Mouse (Mus musculus) hindbrain, embryonic 15.5 days (tissue): ENCODE measurements around the gene Pde4b. TPM values are rescaled to one million over a fixed set of nuclear protein-coding genes. Genes with fewer than 3 reads are reported as not detected.
A peak's percentile ranks its signal among the peaks of the same experiment; 100 is the strongest.

Source experiments
- ATAC-seq: fragments of 200-750 bp; cut with Nextera tagmentation; 2 replicates; pipeline ENCODE4 v1.8.0; 2017; ENCODE audit warnings: low read depth, moderate number of reproducible peaks, moderate TSS enrichment; ENCODE audit not compliant: low FRiP score
- H3K27ac ChIP-seq: fragments of 300-500 bp; sonication (generic); replicated peaks from 2 replicates; pipeline ENCODE4 v1.5.1; 2015; ENCODE audit warnings: mild to moderate bottlenecking, inconsistent platforms
- H3K27me3 ChIP-seq: fragments of 300-500 bp; sonication (generic); 2 replicates; pipeline ENCODE4 v1.6.1; 2015; ENCODE audit warnings: control low read depth, inconsistent platforms
- H3K36me3 ChIP-seq: fragments of 300-500 bp; sonication (generic); 2 replicates; pipeline ENCODE4 v1.6.1; 2015; ENCODE audit warnings: control low read depth, inconsistent platforms
- H3K4me1 ChIP-seq: fragments of 300-500 bp; sonication (generic); replicated peaks from 2 replicates; pipeline ENCODE4 v1.6.1; 2015; ENCODE audit warnings: control low read depth, inconsistent platforms
- H3K4me2 ChIP-seq: fragments of 300-500 bp; sonication (generic); 2 replicates; pipeline ENCODE4 v1.6.1; 2015; ENCODE audit warnings: moderate library complexity, mild to moderate bottlenecking, inconsistent platforms
- H3K4me3 ChIP-seq: fragments of 300-500 bp; sonication (generic); 2 replicates; pipeline ENCODE4 v1.5.1; 2015; ENCODE audit warnings: mild to moderate bottlenecking, inconsistent platforms
- H3K9ac ChIP-seq: fragments of 300-500 bp; sonication (generic); 2 replicates; pipeline ENCODE4 v1.6.1; 2015; ENCODE audit warnings: inconsistent platforms
- H3K9me3 ChIP-seq: fragments of 300-500 bp; sonication (generic); 2 replicates; pipeline ENCODE4 v1.6.1; 2016; ENCODE audit warnings: control low read depth, inconsistent platforms
- WGBS: fragments of 180-500 bp; shearing (Covaris S2); methylation state at CpG from one replicate; pipeline ENCODE4 v1.1.7; 2015; 5-methylcytosine and 5-hydroxymethylcytosine counted together
- polyA plus RNA-seq: library from polyadenylated mRNA; unstranded; fragments of >200 nt; fragmentation: Nextera tagmentation; extraction: Ambion mirVana; gene quantifications from 2 replicates; pipeline ENCODE4 v1.2.1, GENCODE M21; 2015

The Pde4b gene
- polyA plus RNA-seq, 1 experiment from 2014 or later: 44.0 TPM

DNA sequence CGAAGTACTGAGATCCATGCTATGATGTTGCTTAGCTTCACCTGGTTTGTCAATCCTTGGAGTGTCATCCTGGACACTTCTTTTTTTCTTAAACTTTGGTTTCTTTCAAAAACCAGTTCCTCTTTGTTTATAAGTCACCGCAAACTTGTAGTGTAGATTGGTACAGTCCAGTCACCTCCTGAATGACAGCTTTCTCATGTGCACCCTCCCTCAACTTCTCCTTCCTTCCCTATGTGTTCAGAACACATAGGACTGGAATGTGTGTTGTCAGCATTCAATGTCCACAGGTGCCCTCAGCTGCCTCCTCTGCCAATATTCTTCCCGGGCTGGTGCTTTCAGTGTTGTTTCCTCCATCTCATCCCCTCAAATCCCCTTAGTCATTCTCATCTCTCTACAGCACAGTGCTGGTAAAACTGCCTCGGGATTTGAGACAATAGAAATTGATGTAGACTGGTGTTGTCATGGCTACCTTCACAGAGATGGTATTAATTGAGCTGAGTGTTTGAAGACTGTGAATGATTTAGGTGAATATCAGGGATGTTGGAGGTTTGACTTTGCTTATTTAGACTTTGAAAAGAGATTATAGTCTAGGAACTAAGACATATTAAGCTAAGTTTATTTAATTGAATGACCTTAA is 220.4 kb downstream of the Pde4b start:
- ATAC-seq: no peak
- no peaks in the 10 kb centered on the region for H3K27me3 ChIP-seq
- 0 out of 2 replicates have a peak, but pooled peaks cover 3% of the 10 kb centered on the region for H3K4me1 ChIP-seq
- no peak overlapping the region for H3K27ac ChIP-seq
- H3K36me3 ChIP-seq: no peaks in the 10 kb centered on the region
- H3K4me2 ChIP-seq: no peak overlapping the region
- no peaks in the 10 kb centered on the region for H3K9me3 ChIP-seq
- no peak overlapping the region for H3K9ac ChIP-seq
- H3K4me3 ChIP-seq: no peak overlapping the region
- WGBS: 56% methylated on average over 4 of the region's 4 CpGs

DNA sequence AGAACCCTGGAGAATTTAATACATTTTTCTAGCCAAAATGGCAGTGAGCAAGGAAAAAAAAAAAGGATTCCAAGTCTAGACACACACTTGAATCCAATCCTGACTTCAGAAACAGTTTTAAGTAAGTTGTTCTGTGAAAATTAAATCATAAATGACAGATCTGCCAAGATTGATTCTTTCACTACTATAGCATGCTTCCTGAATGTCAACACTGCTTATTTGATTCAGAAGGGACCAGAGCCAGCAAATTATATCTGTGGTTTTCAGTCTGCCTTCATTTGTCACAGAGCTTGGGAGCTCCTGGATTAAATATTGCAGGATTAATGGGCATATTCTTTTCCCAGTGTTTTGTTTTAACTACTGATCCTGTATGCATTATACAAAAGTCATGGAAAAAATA is 223.3 kb downstream of the Pde4b start:
- Histone ChIP-seq H3K36me3 (no peaks in the 10 kb centered on the region), H3K27me3 (no peaks in the 10 kb centered on the region), H3K9me3 (no peaks in the 10 kb centered on the region), H3K4me3 (no peak overlapping the region), H3K4me2 (no peak overlapping the region), H3K9ac (no peak overlapping the region), H3K4me1 (0 out of 2 replicates have a peak, but pooled peaks cover 3% of the 10 kb centered on the region), H3K27ac (no peak overlapping the region)
- ATAC-seq: no peak

- H3K9me3 ChIP-seq: no peaks in the 10 kb centered on the region
- no peak overlapping the region for H3K9ac ChIP-seq
- ATAC-seq: no peak
- H3K4me1 ChIP-seq: no peaks in the 10 kb centered on the region
- no peak overlapping the region for H3K4me3 ChIP-seq
- H3K27ac ChIP-seq: no peak overlapping the region
- no peak overlapping the region for H3K4me2 ChIP-seq
- H3K36me3 ChIP-seq: no peaks in the 10 kb centered on the region
- H3K27me3 ChIP-seq: no peaks in the 10 kb centered on the region
- 90% methylated on average over 2 of the region's 2 CpGs for WGBS
These were observed 228.7 kb downstream of the Pde4b start for GRCm38 (mm10) chr4:102316011-102316410.

- ATAC-seq: no peak
- Histone ChIP-seq H3K36me3 (no peaks in the 10 kb centered on the region), H3K9ac (no peak overlapping the region), H3K4me2 (no peak overlapping the region), H3K27ac (no peak overlapping the region), H3K4me3 (no peak overlapping the region), H3K4me1 (no peaks in the 10 kb centered on the region), H3K27me3 (no peaks in the 10 kb centered on the region), H3K9me3 (no peaks in the 10 kb centered on the region)
- 78% methylated on average over 5 of the region's 5 CpGs for WGBS
These were observed 229.4 kb downstream of the Pde4b start for GRCm38 (mm10) chr4:102316699-102317285.

- WGBS: 89% methylated on average over 6 of the region's 6 CpGs
These were observed 231.3 kb downstream of the Pde4b start for GRCm38 (mm10) chr4:102318596-102318995.

GRCm38 (mm10) chr4:102321340-102321739 is 234.0 kb downstream of the Pde4b start:
- H3K4me3 ChIP-seq: no peak overlapping the region
- H3K36me3 ChIP-seq: no peaks in the 10 kb centered on the region
- no peak overlapping the region for H3K27ac ChIP-seq
- H3K4me1 ChIP-seq: no peaks in the 10 kb centered on the region
- ATAC-seq: no peak
- H3K27me3 ChIP-seq: no peaks in the 10 kb centered on the region
- 78% methylated on average over 3 of the region's 3 CpGs for WGBS
- H3K9me3 ChIP-seq: no peaks in the 10 kb centered on the region
- H3K9ac ChIP-seq: no peak overlapping the region
- no peak overlapping the region for H3K4me2 ChIP-seq

More at GRCm38 (mm10) chr4:102318596-102318995, 231.3 kb downstream of the Pde4b start:
- no peak for ATAC-seq
- Histone ChIP-seq H3K4me2 (no peak overlapping the region), H3K9me3 (no peaks in the 10 kb centered on the region), H3K9ac (no peak overlapping the region), H3K27ac (no peak overlapping the region), H3K36me3 (no peaks in the 10 kb centered on the region), H3K27me3 (no peaks in the 10 kb centered on the region), H3K4me1 (no peaks in the 10 kb centered on the region), H3K4me3 (no peak overlapping the region)

GRCm38 (mm10) chr4:102332386-102332785 is 245.0 kb downstream of the Pde4b start:
- no peak for ATAC-seq
- no peak overlapping the region for H3K4me2 ChIP-seq
- H3K4me1 ChIP-seq: no peaks in the 10 kb centered on the region
- H3K36me3 ChIP-seq: no peaks in the 10 kb centered on the region
- WGBS: 89% methylated on average over 2 of the region's 2 CpGs
- H3K4me3 ChIP-seq: no peak overlapping the region
- H3K9ac ChIP-seq: no peak overlapping the region
- H3K27ac ChIP-seq: no peak overlapping the region
- H3K9me3 ChIP-seq: no peaks in the 10 kb centered on the region
- H3K27me3 ChIP-seq: no peaks in the 10 kb centered on the region

DNA sequence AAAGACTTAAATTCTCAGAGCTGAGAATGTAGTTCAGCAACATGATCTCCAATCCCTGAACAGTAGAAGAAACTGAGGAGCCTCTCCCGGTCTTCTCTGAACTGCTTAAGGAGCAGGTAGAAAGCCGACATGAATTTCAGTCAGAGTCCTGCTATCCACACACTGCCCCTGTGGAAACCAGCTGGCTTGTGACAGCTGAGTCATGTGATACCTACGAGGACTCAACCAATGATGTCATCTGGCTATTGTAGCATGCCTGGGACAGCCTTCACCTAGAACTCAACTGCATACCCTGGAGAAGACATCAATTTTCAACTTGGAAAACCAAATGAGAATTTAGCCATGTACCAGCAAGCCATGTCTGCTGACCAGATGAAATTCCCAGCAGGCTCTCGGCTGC is 245.5 kb downstream of the Pde4b start:
- no peaks in the 10 kb centered on the region for H3K36me3 ChIP-seq
- no peak for ATAC-seq
- WGBS: 88% methylated on average over 4 of the region's 4 CpGs

DNA sequence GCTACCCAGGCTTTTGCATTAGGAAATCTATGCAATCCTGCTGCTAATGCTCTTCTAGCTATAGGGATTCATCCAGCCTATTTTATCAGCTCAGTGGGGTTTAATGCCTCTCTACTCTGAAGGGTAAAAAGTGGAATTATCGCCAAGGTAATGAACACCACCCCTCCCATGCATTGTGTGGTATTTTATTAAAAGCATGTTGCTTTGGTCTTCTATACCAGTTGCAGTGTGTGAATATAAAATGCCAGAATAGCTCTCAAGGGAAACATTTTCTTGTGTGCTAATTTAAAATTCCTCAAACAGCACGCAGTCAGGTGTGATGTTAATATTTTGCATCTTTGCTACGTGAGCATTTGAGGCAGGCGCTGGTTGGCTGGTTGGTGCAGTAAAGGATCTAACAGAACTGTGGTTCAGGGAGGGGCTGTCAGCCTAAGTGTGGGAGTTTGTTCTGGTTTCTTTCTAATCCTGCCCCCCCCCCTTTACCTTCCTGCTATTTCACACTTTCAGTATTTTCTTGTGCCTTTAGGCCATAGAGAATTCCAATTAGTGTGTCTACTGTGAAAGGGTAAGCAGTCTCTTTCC is 259.7 kb downstream of the Pde4b start:
- Histone ChIP-seq H3K9ac (no peak overlapping the region), H3K9me3 (no peaks in the 10 kb centered on the region), H3K27me3 (no peaks in the 10 kb centered on the region), H3K4me3 (no peak overlapping the region), H3K27ac (peak overlapping the region; percentile 56), H3K36me3 (no peaks in the 10 kb centered on the region), H3K4me1 (peaks cover 13% of the 10 kb centered on the region), H3K4me2 (no peak overlapping the region)
- peak; percentile 77 for ATAC-seq
- WGBS: 55% methylated on average over 4 of the region's 4 CpGs

More for the DNA sequence above, 245.5 kb downstream of the Pde4b start:
- no peaks in the 10 kb centered on the region for H3K27me3 ChIP-seq
- no peak overlapping the region for H3K27ac ChIP-seq
- H3K4me1 ChIP-seq: no peaks in the 10 kb centered on the region
- H3K9me3 ChIP-seq: no peaks in the 10 kb centered on the region
- no peak overlapping the region for H3K9ac ChIP-seq
- no peak overlapping the region for H3K4me3 ChIP-seq
- no peak overlapping the region for H3K4me2 ChIP-seq

DNA sequence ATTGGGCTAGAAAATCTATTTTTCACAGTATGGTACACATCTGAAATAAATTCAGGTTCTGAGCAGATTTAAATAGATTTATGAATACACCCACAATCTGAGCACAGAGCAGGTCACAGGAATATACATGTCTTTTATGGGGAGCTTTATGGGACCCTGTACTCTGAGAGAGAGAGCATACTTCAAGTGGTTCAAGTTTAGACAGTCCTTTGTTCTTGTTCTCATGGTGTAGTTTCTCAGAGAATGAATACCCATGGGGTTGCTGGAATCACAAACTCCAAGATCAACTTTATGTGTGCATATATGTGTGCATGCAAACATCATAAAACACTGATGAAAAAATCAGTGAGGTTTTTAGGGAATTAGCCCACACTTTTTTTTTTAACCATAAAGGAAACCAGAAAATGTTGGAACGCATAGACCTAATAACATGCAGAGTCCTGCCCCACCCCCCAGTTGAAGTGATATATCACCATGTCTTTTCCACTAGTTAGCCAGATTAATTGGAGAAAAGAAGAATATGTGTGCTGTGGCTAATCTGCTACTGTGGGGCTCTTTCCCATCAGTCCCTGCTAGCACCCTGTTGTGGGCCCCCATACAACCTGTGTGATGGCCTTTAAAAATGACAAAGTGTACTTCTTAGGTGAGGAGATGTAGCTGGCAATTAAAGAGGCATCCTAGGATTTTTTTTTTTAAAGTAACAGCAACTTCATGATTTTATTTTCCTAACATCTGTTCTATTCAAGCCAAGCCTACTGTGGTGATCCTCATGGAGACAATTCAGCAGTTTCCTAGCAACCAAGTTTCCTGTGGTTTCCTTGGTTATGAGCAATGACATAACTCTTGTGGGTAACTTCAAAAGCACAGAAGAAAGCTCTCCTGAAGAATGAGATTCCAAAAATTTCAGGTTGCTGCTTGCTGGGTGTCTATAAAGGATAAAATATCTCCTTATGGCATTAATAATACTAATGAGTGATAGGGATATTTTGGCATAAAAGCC is 264.4 kb downstream of the Pde4b start:
- H3K27ac ChIP-seq: no peak overlapping the region; the same call in 1 of the 2 replicates

DNA sequence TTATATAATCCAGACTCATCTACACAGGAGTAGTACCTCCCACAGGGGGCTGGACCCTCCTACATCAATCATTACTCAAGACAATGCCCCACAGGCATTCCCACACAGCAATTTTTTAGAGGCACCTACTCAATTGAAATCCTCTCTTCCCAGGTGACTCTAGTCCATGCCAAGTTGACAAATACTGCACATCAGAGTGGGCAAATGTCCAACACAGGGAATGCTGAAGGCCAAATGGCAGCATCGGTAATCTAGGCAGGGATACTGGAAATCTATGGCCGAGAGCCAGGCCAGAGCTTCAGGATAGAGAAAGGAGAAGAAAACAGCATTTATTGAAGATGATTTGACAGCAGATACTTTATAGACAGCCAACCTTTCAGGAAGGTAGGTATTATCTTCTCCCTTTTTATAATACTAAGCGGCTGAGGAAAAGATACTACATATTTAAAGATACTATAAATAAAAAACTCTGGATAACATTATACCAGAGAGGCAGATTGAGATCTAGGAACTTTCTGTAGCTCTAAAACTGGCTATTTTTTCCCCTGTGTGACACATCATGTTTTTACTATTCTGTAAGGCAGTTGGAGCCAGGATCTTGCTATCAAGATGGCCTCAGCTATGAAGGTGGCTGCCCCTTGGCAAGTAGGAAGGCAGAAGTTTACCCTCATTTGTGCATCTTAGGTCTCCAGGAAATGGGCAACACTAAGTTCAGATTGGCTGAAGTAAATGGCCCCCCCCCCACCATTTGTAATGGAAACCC is 266.5 kb downstream of the Pde4b start:
- Histone ChIP-seq H3K4me3 (no peak overlapping the region), H3K36me3 (no peaks in the 10 kb centered on the region), H3K4me1 (peaks cover 10% of the 10 kb centered on the region), H3K27me3 (no peaks in the 10 kb centered on the region), H3K4me2 (no peak overlapping the region), H3K9ac (no peak overlapping the region), H3K27ac (no peak overlapping the region), H3K9me3 (no peaks in the 10 kb centered on the region)
- WGBS: 67% methylated on average over 3 of the region's 3 CpGs
- no peak for ATAC-seq

More for the DNA sequence above, 264.4 kb downstream of the Pde4b start:
- no peak overlapping the region for H3K4me2 ChIP-seq
- H3K27me3 ChIP-seq: no peaks in the 10 kb centered on the region
- no peaks in the 10 kb centered on the region for H3K36me3 ChIP-seq
- H3K4me3 ChIP-seq: no peak overlapping the region
- no peak overlapping the region for H3K9ac ChIP-seq
- H3K9me3 ChIP-seq: no peaks in the 10 kb centered on the region
- ATAC-seq: peak; percentile 76
- 37% methylated on average over 1 of the region's 1 CpGs for WGBS
- peaks cover 15% of the 10 kb centered on the region for H3K4me1 ChIP-seq
